Mouse (Mus musculus) heart, embryonic 12.5 days (tissue): ENCODE results near the gene Cep104. TPM values are rescaled to one million over a fixed set of nuclear protein-coding genes. Genes with fewer than 3 reads are reported as not detected.

Experiments
- ATAC-seq: fragments of 200-750 bp; cut with Nextera tagmentation; 2 replicates; pipeline ENCODE4 v1.8.0; 2017; ENCODE audit warnings: moderate TSS enrichment, moderate library complexity; ENCODE audit not compliant: insufficient number of reproducible peaks, low FRiP score
- H3K27ac ChIP-seq: fragments of 300-500 bp; sonication (generic); 2 replicates; pipeline ENCODE4 v1.5.1; 2016; ENCODE audit warnings: mild to moderate bottlenecking, moderate library complexity; ENCODE audit not compliant: poor library complexity, severe bottlenecking
- H3K27me3 ChIP-seq: fragments of 300-500 bp; sonication (generic); replicated peaks from 2 replicates; pipeline ENCODE4 v1.6.1; 2016; ENCODE audit warnings: mild to moderate bottlenecking, moderate library complexity
- H3K36me3 ChIP-seq: fragments of 300-500 bp; sonication (generic); 2 replicates; pipeline ENCODE4 v1.6.1; 2016; ENCODE audit warnings: mild to moderate bottlenecking, moderate library complexity
- H3K4me1 ChIP-seq: fragments of 300-500 bp; sonication (generic); replicated peaks from 2 replicates; pipeline ENCODE4 v1.6.1; 2016; ENCODE audit warnings: mild to moderate bottlenecking
- H3K4me2 ChIP-seq: fragments of 300-500 bp; sonication (generic); 2 replicates; pipeline ENCODE4 v1.6.1; 2016; ENCODE audit warnings: mild to moderate bottlenecking, moderate library complexity
- H3K4me3 ChIP-seq: fragments of 300-500 bp; sonication (generic); 2 replicates; pipeline ENCODE4 v1.5.1; 2016; ENCODE audit warnings: mild to moderate bottlenecking
- H3K9ac ChIP-seq: fragments of 300-500 bp; sonication (generic); 2 replicates; pipeline ENCODE4 v1.6.1; 2016; ENCODE audit warnings: mild to moderate bottlenecking, moderate library complexity
- H3K9me3 ChIP-seq: fragments of 300-500 bp; sonication (generic); replicated peaks from 2 replicates; pipeline ENCODE4 v1.6.1; 2016; ENCODE audit warnings: mild to moderate bottlenecking, moderate library complexity
- WGBS: fragments of 180-500 bp; shearing (Covaris S2); methylation state at CpG from one replicate; pipeline ENCODE4 v1.1.7; 2016; 5-methylcytosine and 5-hydroxymethylcytosine counted together
- polyA plus RNA-seq: library from polyadenylated mRNA; unstranded; fragments of >200 nt; fragmentation: Nextera tagmentation; extraction: Ambion mirVana; gene quantifications from 2 replicates; pipeline ENCODE4 v1.2.1, GENCODE M21; 2016

The Cep104 gene
- polyA plus RNA-seq, 1 experiment from 2014 or later: 17.3 TPM

GRCm38 (mm10) chr4:154022844-154023243, 47.9 kb downstream of the Cep104 start:
- no peak for ATAC-seq
- Histone ChIP-seq H3K4me2 (peak overlapping the region; percentile 87), H3K36me3 (peaks cover 53% of the 10 kb centered on the region), H3K9me3 (no peaks in the 10 kb centered on the region), H3K9ac (no peak overlapping the region), H3K27me3 (peaks cover 5% of the 10 kb centered on the region; the same call in 1 of the 2 replicates), H3K4me1 (peaks cover 47% of the 10 kb centered on the region), H3K27ac (0 out of 2 replicates have a peak overlapping the region, but pooled peaks have one; percentile 23), H3K4me3 (no peak overlapping the region)
- WGBS: 37% methylated on average over 4 of the region's 4 CpGs

GRCm38 (mm10) chr4:154023754-154024601, 49.0 kb downstream of the Cep104 start:
- H3K4me3 ChIP-seq: peak overlapping the region; percentile 56
- H3K36me3 ChIP-seq: peaks cover 42% of the 10 kb centered on the region
- ATAC-seq: peak; percentile 79
- WGBS: 8% methylated on average over 8 of the region's 8 CpGs
- no peaks in the 10 kb centered on the region for H3K9me3 ChIP-seq
- peak overlapping the region; percentile 87 for H3K4me2 ChIP-seq
- peaks cover 47% of the 10 kb centered on the region for H3K4me1 ChIP-seq
- peak overlapping the region; percentile 80 for H3K9ac ChIP-seq
- H3K27ac ChIP-seq: peak overlapping the region; percentile 71
- peaks cover 5% of the 10 kb centered on the region; the same call in 1 of the 2 replicates for H3K27me3 ChIP-seq

GRCm38 (mm10) chr4:154024729-154025521, 49.9 kb downstream of the Cep104 start:
- Histone ChIP-seq H3K4me1 (peaks cover 47% of the 10 kb centered on the region), H3K27ac (peak overlapping the region; percentile 71), H3K4me2 (peak overlapping the region; percentile 87), H3K9me3 (no peaks in the 10 kb centered on the region), H3K36me3 (peaks cover 32% of the 10 kb centered on the region), H3K4me3 (peak overlapping the region; percentile 56), H3K9ac (peak overlapping the region; percentile 80), H3K27me3 (peaks cover 5% of the 10 kb centered on the region; the same call in 1 of the 2 replicates)
- WGBS: 14% methylated on average over 17 of the region's 17 CpGs
- ATAC-seq: no peak

- H3K27me3 ChIP-seq: peaks cover 5% of the 10 kb centered on the region; the same call in 1 of the 2 replicates
- H3K4me2 ChIP-seq: peak within 1 kb of the TSS; percentile 87
- H3K36me3 ChIP-seq: peaks cover 23% of the 10 kb centered on the region
- H3K9me3 ChIP-seq: no peaks in the 10 kb centered on the region
- peak within 1 kb of the TSS; percentile 80 for H3K9ac ChIP-seq
- peak within 1 kb of the TSS; percentile 71 for H3K27ac ChIP-seq
- peak within 1 kb of the TSS; percentile 56 for H3K4me3 ChIP-seq
- 1% methylated on average over 30 of the region's 33 CpGs for WGBS
- ATAC-seq: peak; percentile 68
- peaks cover 47% of the 10 kb centered on the region for H3K4me1 ChIP-seq
These were observed 50.8 kb downstream of the Cep104 start, which contains the start of gene Smim1 for GRCm38 (mm10) chr4:154025641-154026440. Gene Smim1, minus strand, starts transcription at chr4:154026230.

- Histone ChIP-seq H3K36me3 (peaks cover 17% of the 10 kb centered on the region), H3K27ac (no peak overlapping the region)
These were observed 51.4 kb downstream of the Cep104 start for GRCm38 (mm10) chr4:154026441-154026761.

GRCm38 (mm10) chr4:154028066-154028465, 53.1 kb downstream of the Cep104 start:
- Histone ChIP-seq H3K27me3 (peaks cover 5% of the 10 kb centered on the region; the same call in 1 of the 2 replicates), H3K4me3 (no peak overlapping the region), H3K4me1 (peaks cover 37% of the 10 kb centered on the region), H3K9me3 (no peaks in the 10 kb centered on the region), H3K27ac (no peak overlapping the region), H3K4me2 (no peak overlapping the region), H3K9ac (no peak overlapping the region), H3K36me3 (peaks cover 1% of the 10 kb centered on the region; the same call in 1 of the 2 replicates)
- 78% methylated on average over 7 of the region's 7 CpGs for WGBS
- ATAC-seq: no peak

More at GRCm38 (mm10) chr4:154026441-154026761, 51.4 kb downstream of the Cep104 start:
- no peak for ATAC-seq
- H3K9ac ChIP-seq: peak overlapping the region; percentile 80
- H3K9me3 ChIP-seq: no peaks in the 10 kb centered on the region
- WGBS: 35% methylated on average over 2 of the region's 2 CpGs
- H3K4me3 ChIP-seq: peak overlapping the region; percentile 56
- H3K27me3 ChIP-seq: peaks cover 5% of the 10 kb centered on the region; the same call in 1 of the 2 replicates
- peak overlapping the region; percentile 87 for H3K4me2 ChIP-seq
- peaks cover 47% of the 10 kb centered on the region for H3K4me1 ChIP-seq

GRCm38 (mm10) chr4:154028646-154029045, 53.7 kb downstream of the Cep104 start:
- H3K4me2 ChIP-seq: no peak overlapping the region
- no peaks in the 10 kb centered on the region for H3K9me3 ChIP-seq
- H3K4me1 ChIP-seq: peaks cover 31% of the 10 kb centered on the region
- no peaks in the 10 kb centered on the region for H3K36me3 ChIP-seq
- peaks cover 6% of the 10 kb centered on the region; the same call in 1 of the 2 replicates for H3K27me3 ChIP-seq
- H3K4me3 ChIP-seq: no peak overlapping the region
- no peak overlapping the region for H3K9ac ChIP-seq
- no peak for ATAC-seq
- H3K27ac ChIP-seq: no peak overlapping the region

- H3K9ac ChIP-seq: no peak overlapping the region
- ATAC-seq: no peak
- no peaks in the 10 kb centered on the region for H3K36me3 ChIP-seq
- H3K27ac ChIP-seq: no peak overlapping the region
- H3K4me2 ChIP-seq: no peak overlapping the region
- peaks cover 45% of the 10 kb centered on the region for H3K27me3 ChIP-seq
- H3K9me3 ChIP-seq: 0 out of 2 replicates have a peak, but pooled peaks cover 2% of the 10 kb centered on the region
- no peak overlapping the region for H3K4me3 ChIP-seq
- no peaks in the 10 kb centered on the region; the same call in 1 of the 2 replicates for H3K4me1 ChIP-seq
- WGBS: 41% methylated on average over 3 of the region's 3 CpGs
These were observed 62.1 kb downstream of the Cep104 start for GRCm38 (mm10) chr4:154037123-154037522.

GRCm38 (mm10) chr4:154042577-154042976, 67.6 kb downstream of the Cep104 start, which contains the start of gene Ccdc27:
Gene Ccdc27, minus strand, starts transcription at chr4:154042677.
- ATAC-seq: no peak
- H3K27ac ChIP-seq: no peak within 1 kb of the TSS
- 80% methylated on average over 9 of the region's 9 CpGs for WGBS
- H3K27me3 ChIP-seq: peaks cover 22% of the 10 kb centered on the region
- no peaks in the 10 kb centered on the region for H3K4me1 ChIP-seq
- H3K9ac ChIP-seq: no peak within 1 kb of the TSS
- H3K9me3 ChIP-seq: peaks cover 2% of the 10 kb centered on the region; the same call in 1 of the 2 replicates
- H3K36me3 ChIP-seq: no peaks in the 10 kb centered on the region
- no peak within 1 kb of the TSS for H3K4me3 ChIP-seq
- H3K4me2 ChIP-seq: no peak within 1 kb of the TSS

- Histone ChIP-seq H3K27me3 (peaks cover 24% of the 10 kb centered on the region; the same call in 1 of the 2 replicates), H3K9ac (no peak overlapping the region), H3K36me3 (no peaks in the 10 kb centered on the region), H3K4me3 (no peak overlapping the region), H3K27ac (no peak overlapping the region), H3K4me2 (no peak overlapping the region), H3K9me3 (peaks cover 2% of the 10 kb centered on the region; the same call in 1 of the 2 replicates), H3K4me1 (no peaks in the 10 kb centered on the region)
- no peak for ATAC-seq
- 61% methylated on average over 5 of the region's 5 CpGs for WGBS
These were observed 70.8 kb downstream of the Cep104 start for GRCm38 (mm10) chr4:154045837-154046236.
